Mouse (Mus musculus) megakaryocyte, embryonic 14.5 days (primary cell): Measurements from ENCODE around the gene Art2b.

Experiments used
- FLI1 ChIP-seq: IDR thresholded peaks from 2 replicates; pipeline ENCODE4 v1.6.1; 2012; ENCODE audit warnings: low read length, inconsistent platforms, mixed read lengths
- GATA1 ChIP-seq: IDR thresholded peaks from 3 replicates; pipeline ENCODE4 v1.6.1; 2012; ENCODE audit warnings: mixed read lengths, low read length, inconsistent platforms, borderline replicate concordance

DNA sequence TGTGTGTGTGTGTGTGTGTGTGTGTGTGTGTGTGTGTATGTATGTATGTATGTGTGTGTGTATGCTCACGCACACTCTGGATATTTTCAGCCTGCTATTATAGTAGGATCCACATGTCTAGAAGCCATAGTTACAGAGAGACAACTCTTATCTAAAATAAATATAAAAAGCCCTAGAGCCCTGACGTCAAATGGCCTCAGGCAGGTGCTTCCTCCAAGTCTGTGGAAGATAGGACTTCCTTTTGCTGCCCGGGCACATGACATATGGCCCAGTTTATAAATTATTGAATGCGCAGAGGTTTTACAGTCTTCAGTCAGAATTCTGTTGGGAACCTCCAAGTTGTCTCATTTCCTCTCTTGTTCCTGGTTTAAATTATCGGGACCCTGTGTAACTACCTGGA is 44.7 kb downstream of the Art2b start:
- TF ChIP-seq GATA1 (no peak), FLI1 (no peak)
